Mouse (Mus musculus) lung, postnatal 0 days (tissue): ENCODE results near the gene Ercc2.

Experiments
- CTCF ChIP-seq: IDR thresholded peaks from 2 replicates; pipeline ENCODE4 v1.5.1; 2016; ENCODE audit warnings: antibody characterized with exemption, mild to moderate bottlenecking
- EP300 ChIP-seq: IDR thresholded peaks from 2 replicates; pipeline ENCODE4 v1.6.1; 2016; ENCODE audit warnings: antibody characterized with exemption, mild to moderate bottlenecking, control low read depth

- no peak for TF ChIP-seq CTCF
- TF ChIP-seq EP300, result no peak
Observed at GRCm38 (mm10) chr7:19350221-19350620, 31.6 kb upstream of the Ercc2 start.
